Mouse (Mus musculus) monocyte, adult 2 months (primary cell): ENCODE results near the gene Cdkn2d.
"Not testable (repeated sequence)": the region's sequence is repeated elsewhere in the genome, so short reads cannot be mapped to it uniquely, and the experiment has no call there.

Experiments
- DNase-seq, 2 experiments: peaks; one replicate each; pipeline ENCODE4 v3.0.0; 2022; ENCODE audit warnings: low spot score in 2 of 2, low read depth in 1 of 2

Gene Cdkn2d

DNA sequence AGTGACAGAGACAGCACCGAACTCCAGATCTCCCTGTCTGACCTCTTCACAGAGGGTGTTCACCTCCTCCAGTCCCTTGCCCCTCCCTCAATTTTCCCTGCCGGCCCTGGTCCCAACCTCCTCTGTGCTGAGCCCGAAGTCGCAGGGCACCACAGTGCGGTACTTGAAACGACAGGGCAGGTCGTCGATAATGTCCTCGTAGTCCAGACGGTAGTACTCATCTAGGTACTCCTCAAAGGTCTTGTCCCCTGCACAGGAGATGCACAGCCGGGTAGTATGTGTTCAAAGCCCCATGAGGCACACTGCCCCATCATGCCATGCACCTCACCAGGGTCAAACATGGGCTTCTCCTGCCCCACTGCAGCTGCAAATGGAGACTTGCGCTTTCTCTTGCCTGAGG, 15.5 kb downstream of the Cdkn2d start:
- DNase-seq: no peak

DNA sequence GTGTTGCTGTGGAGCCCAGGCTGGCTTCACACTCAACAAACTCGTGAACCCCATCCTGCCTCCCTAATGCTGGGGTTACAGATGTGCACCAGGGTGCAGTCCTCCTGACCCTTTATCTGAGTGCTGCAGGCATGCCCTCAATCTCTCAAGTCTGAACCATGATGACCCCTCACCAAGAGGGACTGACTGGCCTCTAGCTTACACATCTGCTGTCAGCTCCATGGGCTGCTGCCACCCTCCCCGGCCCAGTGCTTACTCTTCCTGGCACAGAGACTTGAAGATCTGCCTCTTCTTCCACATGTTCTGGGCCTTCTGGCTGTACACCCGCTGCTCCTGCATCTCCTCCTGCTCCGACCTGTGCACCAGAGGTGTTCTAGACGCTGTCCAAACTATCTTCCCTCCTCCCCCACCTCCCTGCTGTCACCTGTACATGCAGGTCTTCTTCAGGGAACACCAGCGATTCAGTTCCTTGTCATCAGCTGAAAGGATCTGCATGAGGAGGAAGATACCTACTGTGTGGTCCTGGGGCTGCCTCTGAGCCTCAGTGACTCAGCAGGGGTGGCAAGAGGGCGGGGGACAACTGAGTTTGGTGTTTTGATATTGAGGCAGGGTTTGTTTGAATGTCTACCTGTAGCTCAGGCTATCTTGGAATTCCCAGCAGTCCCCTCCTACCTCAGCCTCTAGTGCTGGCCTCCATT, 16.0 kb downstream of the Cdkn2d start:
- no peak for DNase-seq

DNA sequence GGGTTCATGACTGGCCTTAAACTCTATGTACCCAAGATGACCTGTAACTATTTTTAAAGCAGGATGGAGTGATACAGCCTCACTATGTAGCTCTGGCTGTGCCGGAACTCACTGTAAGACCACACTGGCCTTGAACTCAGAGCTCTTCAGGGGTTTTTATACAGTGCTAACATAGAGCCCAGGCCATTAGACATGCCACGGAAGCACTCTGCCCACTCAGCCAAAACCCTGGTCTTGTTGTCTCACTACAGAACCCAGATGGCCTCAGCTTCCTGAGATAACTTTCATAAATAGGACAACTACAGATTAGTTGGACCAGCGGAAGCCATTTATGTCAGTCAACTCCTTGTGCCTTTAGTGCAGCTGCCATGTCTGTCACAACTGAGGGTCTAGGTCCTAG, 16.9 kb downstream of the Cdkn2d start:
- no peak for DNase-seq

DNA sequence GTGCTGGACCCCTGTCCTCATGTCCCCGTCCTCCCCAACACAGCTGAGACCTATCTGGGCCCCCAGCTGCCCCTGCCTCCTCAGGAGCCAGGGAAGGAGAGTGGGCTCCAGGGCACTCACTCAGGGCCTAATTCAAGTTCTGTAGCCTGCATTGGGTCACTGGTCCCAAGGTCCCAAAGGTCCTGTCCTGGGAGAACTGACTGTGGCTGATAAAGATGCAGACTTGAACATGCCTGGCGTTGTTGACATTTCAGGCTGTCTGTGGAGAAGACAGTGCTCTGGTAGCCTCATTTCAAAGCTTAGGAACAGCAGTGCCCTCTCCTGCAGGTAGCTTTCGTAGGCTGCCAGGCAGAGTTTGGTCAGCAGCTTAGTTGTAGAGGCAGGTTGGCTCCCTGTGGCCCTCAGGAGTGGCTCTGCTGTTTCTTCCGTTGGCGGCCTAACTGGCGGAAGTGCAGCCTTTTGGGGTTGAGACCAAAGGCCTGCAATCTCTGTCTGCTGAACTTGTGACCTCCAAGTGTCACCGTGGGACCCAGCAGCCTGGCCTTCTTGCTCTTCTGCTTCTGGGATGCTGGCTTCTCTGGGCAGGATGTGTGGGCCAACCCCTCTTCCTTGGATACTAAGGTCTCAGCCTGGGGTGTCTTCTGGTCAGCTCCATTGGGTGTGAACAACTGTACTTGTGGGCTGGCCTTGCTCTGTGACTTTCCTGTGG, 17.5 kb downstream of the Cdkn2d start:
- DNase-seq: no peak

DNA sequence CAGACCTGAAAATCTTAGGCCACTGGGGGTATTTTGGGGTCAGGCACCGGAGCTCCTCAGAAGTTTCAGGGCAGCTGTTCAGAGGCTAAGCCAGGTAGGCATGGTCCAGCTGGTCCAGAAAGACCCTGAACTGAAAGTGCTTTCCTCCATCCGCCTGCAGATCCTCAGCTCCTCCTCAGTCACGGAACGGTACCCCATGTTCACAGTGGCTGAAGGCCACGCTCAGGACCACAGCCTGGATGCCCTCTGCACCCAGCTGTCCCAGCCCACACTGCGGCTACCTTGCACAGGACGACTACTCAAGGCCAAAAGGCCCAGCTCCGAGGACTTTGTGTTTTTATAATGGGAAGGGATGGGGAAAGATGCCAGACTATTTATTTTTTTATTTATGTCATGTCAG, 18.1 kb downstream of the Cdkn2d start:
- no peak for DNase-seq

DNA sequence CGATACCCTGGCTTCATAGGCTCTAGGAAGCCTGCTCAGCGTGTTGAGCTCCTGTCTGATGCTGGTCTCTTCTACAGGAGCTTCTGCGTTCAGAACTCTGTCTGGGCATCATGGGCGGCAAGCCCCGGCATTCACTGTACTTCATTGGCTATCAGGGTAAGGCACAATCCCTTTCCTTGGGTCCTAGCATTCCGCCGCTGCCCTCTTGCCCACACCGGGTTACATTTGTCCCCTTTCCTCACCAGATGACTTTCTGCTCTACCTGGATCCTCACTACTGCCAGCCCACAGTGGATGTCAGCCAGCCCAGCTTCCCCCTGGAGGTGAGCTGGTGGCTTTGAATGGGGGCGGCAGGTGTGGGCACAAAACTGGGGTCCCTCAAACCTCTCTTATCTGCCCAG, 18.8 kb downstream of the Cdkn2d start:
- no peak for DNase-seq

DNA sequence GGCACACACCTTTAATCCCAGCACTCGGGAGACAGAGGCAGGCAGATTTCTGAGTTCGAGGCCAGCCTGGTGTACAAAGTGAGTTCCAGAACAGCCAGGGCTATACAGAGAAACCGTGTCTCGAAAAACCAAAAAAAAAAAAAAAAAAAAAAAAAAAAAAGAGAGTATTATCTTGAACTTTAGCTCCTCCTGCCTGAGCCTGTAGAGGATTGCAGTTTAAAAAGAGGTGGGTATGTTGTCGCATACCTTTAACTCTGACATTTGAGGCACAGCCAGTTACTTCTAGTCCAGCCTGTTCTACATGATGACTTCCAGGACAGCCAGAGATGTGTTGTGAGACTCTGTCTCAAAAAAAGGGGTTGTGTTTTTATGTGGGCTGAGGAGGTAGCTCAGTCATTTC, 21.6 kb downstream of the Cdkn2d start:
- DNase-seq: not testable (repeated sequence)

DNA sequence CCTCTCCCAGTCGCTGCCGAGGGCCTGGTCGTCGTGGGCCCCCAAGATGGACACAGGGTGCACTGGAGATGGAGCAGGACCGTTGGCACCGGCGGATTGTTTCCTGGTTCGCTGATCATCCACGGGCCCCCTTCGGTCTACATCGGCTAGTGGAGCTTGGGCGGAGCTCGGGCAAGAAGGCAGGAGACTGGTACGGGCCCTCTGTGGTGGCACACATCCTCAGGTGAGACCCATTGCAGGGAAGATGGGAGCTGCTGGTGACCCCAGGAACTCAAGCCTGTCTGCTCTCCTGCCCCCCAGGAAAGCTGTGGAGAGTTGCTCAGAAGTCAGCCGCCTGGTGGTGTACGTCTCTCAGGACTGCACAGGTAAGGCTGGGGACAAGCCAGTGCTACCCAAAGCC, 22.9 kb downstream of the Cdkn2d start:
- no peak for DNase-seq

DNA sequence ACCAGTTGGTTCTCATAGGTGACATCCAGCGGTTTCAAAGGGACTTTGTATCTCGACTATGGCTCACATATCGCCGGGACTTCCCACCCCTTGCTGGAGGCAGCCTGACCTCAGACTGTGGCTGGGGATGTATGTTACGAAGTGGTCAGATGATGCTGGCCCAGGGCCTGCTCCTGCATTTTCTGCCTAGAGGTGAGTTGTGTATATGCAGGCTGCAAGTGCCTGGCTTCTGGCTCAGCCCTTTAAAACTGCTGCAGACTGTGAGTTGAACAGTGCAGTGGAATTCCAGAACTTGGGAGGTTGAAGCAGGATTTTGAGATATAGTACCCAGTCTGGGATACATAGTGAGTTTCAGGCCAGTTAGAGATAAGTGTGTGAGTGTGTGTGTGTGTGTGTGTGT, 24.3 kb downstream of the Cdkn2d start:
- DNase-seq: no peak

DNA sequence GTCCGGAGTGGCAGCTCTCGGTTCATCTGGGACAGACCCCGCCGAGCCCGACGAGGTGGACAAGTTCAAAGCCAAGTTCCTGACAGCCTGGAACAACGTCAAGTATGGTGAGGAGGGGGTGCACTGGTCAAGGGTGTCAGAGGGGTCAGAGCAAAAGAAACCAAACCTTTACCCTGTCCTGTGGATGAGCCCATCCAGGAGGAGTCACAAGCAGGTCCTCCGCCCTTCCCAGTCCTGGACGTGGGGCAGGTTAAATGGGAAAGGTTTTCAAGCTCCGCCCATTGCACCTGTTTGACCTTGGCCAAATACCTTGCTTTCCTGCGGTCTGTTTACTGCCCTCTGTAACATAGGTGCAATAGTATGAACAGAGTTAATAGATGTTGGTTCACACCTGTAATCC, 25.6 kb downstream of the Cdkn2d start:
- DNase-seq: no peak

DNA sequence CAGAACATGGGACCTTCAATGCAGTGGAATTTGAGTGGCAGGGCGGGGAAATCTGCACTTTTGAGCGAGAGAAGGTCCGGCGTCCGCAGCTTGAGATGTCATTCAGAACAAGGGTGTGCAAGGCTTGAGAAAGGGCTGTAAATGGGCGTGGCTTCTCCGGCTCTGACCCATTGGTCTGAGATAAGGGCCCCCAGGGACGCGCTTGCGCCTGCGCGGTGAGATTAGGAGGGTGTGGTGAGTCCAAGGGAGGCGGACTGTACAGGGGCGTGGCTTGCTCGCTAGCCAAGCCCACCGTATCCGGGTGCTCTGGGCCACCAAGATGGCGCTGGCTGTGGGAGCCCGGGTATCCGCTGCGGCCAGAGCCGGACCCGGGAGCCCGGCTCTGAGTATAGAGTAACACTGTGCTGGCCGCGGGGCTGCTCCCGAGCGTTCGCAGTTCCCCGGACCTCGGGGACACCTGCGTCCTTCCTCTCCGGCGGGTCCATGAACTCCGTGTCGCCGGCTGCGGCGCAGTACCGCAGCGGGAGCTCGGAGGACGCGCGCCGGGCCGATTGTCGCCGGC, 26.1 kb downstream of the Cdkn2d start, which contains the start of gene Atg4d:
TSS of gene Atg4d (plus strand) at position 294 of the 562 bp plus-strand sequence.
- peak; percentile 84 to 87 for DNase-seq

DNA sequence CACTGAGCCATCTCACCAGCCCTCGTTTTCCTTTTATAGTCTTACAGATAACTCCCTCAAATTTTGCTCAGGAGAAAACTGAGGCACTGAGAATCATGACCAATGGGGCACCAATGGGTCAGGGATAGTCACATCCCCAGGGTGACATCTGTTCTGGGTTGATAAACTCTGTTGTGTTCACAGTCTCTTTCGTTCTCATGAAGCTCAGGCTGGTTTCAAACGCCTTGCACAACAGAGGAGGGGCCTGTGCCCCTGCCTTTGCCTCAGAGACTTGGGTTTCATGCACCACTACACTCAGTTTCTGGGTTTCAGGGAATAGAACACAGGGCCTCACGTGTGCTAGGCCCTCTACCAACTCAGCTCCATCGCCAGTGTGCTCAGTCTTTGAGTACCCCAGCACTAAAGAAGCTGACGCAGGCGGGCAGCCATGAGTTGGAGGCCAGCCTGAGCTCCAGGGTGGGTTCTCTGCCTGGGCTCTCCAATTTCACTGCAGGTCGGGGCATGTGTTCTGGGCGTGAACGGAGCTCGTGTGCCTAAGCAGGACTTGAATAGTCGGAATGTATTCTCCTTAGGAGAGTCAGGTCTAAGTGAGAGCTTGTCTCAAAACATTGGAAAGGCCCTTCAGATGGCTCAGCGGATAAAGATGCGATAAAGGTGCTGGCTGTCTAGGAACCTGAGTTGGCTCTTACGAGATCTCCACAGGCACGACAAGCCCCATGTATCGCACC, 26.8 kb downstream of the Cdkn2d start:
- DNase-seq: no peak

DNA sequence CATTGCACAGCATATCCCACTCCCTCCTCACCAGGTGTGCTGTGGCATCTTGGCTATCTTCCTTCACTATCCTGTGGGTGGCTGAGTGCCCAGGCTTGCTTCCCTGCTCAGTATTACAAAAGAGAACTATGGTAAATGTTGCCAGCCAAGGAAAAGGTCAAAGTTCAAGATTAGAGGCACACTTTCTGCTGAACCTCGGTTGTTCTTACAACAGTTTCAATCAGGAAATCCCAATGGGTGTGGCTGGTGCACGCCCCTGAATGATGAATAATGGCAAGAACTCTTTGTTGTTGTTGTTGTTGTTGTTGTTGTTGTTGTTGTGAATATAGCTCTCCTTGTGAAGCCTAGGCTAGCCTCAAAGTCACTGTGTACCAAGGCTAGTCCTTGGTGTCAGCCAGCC, 29.4 kb downstream of the Cdkn2d start:
- DNase-seq: peak; percentile 46 to 59

DNA sequence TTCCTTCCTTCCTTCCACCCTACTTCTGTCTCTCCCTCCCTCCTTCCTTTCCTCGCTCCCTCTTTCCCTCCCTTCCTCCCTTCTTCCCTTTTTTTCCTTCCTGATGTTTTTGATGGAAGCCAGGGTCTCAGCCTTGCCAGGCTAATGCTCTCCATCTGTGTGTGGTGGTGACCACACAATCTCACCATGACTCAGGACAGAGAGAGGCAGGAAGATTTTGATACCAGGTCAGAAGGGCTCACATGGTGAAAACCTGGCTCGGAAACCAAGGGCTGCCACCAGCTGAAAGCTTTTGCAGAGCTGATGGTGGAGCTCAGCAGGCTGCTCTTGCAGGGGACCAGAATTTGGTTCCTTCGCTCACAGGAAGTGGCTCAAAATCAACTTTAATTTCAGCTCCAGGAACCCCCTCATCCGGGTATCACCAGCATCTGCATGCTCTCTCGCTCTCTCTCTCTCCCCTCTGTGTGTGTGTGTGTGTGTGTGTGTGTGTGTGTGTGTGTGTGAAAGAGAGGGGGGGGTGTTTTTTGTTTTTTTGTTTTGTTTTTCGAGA, 30.6 kb downstream of the Cdkn2d start:
- no peak for DNase-seq

DNA sequence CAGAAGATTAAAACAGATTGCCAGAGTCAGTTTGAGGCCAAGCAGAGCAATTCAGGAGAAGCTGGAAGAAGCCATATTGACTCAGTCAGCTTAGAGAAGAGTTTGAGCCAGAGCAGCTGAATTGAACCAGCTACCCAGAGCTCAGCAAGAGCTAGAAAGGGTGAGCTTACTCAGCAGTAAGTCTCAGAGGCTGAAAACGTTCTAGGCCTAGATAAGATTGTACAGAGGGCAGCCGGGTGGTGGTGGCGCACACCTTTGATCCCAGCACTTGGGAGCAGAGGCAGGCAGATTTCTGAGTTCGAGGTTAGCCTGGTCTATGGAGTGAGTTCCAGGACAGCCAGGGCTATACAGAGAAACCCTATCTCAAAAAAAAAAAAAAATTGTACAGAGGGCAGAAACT, 34.9 kb downstream of the Cdkn2d start:
- DNase-seq: not testable (repeated sequence)

DNA sequence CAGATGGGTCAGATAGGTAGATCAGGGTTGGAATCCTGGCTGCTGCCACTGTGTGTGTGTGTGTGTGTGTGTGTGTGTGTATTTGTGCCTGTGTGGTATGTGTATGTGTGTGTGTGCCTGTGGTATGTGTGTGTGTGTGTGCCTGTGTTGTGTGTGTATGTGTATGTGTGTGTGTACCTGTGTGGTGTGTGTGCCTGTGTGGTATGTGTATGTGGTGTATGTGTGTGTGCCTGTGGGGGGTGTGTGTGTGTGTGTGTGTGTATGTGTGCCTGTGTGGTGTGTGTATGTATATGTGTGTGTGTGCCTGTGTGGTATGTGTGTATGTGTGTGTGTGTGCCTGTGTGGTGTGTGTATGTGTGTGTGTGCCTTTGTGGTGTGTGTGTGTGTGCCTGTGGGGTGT, 36.5 kb downstream of the Cdkn2d start:
- DNase-seq: no peak

DNA sequence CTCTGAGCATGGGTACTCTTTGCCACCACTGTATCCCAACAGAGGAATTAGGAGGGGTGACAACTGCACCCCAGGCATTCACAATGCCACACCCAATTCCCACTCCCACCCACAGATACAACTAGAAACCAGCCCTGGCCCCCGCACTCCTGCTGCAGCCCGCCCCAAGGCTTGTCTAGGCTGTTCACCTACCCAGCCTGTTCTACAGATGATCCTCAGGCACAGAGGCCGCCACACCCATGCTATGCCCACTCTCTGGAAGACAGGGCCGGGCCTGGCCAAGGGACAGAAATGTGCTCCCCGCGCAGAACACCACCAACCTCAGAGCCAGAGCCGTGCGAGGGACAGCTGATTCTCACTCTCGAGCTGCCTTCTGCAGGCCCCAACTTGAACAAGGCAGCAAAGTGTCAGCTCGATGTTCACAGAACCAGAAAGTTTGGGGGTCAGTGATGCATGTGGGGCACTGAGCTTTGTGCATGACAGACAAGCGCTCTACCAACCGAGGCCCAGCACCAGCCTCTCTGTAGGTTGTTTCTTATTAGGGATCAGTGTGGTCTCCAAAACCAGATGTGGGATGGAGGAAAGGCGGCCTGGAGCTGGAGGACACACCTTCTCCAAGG, 40.0 kb downstream of the Cdkn2d start:
- no peak for DNase-seq

DNA sequence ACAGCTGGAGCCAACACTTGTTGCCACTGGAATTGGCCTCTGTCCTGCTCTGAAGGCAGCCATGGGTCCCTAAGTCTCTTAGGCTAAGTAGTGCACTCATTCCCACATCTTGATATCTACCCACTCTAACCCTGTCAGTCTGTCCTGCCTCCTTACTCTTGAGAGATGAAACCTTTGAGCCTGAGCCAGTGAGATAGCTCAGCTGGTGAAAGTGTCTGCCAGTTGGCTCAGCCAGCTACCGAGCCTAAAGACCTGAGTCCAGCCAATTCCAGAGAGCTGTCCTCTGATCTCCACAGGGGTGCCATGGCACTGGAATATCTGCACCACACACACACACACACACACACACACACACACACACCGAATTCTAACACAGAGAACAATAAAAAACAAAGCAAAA, 40.7 kb downstream of the Cdkn2d start:
- no peak for DNase-seq

DNA sequence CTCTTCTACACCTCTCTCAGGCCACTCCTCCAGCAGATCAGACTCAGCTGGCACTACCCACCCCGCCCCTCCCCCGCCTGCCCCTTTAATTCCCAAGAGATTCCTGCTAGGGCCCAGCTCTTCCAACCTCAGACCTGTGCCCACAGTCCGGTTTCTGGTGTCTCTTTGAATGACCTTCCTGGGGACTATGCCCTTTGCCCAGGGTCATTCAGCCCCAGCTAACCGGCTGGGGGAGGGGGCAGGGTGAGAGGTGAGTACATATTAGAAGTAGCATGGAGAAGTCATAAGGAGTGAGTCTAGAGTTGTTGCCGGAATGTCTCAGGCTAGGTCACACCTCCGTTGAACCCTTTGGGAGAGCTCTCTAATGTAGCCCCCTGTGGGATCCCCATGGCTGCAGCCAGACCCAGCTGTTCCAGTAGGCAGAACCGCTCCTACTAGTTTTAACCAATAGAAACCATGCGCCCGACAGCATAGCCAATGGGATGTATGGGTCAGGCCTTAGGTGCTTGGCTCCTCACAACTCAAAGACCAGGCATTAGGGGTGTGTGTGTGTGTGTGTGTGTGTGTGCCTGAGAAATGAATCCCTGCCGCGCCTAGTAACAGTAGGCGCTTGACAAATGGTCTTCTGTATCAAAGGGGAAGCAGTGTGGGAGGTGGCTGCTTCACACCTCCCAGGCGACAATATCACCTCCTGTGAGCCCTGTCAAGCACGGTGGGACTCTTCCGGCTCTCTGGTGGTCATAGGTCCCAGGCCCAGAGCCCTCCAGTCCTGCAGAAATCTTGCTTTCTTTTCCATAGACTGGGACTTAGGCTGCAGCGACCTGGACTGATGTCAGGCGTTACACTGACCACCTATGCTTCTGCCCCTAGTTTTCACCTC, 41.3 kb downstream of the Cdkn2d start:
- DNase-seq: no peak

DNA sequence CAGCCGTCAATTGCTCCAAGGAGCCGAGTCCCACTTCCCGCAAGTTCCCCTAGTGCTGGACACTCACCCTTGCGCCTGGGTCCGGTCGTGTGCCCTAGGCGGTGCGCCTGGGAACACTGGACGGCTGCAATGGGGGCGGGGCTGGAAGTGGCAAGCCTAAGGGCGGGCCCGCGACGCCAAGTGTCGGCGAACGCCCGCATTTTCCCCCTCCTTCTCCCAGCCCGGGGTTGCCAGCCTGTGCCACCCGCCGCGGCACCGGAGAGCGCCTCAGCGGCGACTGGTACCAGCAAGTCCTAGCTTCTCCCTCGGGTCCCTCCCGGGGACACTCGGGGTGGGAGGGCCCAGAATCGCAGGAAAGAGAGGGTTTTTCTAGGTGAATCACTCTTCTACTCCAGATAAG, 42.9 kb downstream of the Cdkn2d start, which contains the start of gene S1pr5:
TSS of gene S1pr5 (minus strand) at position 118 of the 400 bp plus-strand sequence.
- peak in 1 of 2 experiments; percentile 51 for DNase-seq
